Mouse (Mus musculus) gastrocnemius, postnatal 10 days (tissue): ENCODE measurements at regions not wholly inside any gene's neighbourhood (a gene's known extent, or its start where the extent isn't known, plus 50 kb on each side); places are given as distances from the start of the nearest gene placed in this dataset.

Source experiments
- DNase-seq: peaks from one replicate; pipeline ENCODE4 v3.0.0; 2021; ENCODE audit warnings: mixed read lengths

DNA sequence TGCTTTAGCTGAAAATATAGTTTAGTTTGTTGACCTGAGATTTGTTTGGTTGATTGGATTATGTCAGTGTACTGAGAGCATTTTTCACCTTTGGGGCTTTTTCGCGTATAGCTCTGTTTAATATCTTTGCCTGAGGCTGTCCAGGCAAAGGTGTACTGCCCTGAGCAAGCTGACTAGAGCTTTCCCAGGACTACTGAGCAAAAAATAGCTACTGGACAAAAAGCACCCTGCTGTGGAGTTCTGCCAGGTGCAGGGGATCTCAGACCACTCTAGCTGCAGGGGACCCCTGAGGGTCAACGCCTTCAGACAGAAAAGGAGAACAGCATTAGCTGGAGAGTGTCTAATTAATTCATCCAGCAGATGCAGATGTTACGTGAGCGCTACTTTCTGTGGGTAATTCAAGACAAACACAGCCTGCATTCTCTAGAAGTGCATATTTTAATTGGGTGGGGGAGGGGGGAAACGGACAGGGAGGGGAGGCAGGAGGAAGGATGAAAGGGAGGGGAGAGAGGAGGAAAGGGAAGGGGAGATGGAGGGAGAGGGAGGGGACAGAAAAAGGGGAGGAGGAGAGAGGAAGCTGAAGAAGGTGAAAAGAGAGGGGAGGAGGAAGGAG lies 61.7 kb downstream of the Thnsl1 start:
- no peak for DNase-seq

- no peak for DNase-seq
Measured at GRCm38 (mm10) chr2:21269989-21270846, 64.7 kb downstream of the Thnsl1 start.

DNA sequence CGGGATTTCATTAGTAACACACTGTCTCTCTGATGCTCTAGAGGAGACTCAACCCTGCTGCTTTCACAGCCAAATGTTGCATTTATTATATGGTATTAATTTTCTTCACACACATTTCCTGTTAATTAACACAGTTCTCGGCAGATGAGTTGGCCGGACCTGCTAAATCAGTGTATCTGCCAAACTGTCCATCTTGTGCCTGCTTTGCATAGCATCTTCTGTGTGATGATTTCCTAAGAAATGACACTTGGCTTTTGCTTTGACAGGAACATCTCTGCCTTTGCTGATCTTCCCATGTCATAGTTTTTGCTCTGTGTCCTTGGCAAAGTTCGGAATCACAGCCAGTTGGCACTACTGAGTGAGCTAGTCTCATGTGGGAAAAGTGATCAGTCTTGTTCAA lies 67.9 kb downstream of the Thnsl1 start:
- no peak for DNase-seq

GRCm38 (mm10) chr2:21275315-21275714 lies 69.8 kb downstream of the Thnsl1 start:
- no peak for DNase-seq

DNA sequence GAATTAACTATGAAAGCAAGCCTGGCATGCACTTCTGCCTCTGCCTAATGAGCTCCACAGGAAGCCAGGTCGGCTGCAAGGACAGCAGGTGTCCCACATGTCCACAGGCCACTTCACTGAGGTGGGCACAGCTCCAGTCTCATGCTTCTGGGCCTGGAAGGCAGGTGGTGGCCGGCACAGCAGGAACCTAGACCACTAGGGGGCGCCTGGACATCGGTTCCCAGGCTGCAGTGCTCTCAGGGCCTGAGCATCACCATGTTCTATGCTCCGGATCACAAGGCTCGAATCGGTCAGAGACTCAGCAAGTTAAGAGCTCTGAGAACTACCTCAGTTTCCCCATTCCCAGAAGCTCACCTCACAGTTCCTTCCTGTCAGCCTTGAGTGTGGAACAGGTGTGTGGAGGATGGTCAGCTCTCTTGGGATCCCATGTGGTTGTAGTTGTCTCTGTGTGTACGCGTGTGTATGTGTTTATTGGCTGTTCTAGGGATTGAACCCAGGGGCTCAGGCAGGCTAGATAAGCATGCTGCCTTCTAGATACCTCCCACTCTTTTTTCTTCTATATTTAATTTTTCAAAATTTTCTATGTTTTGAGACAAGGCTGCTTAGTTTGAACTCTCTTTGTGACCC lies 75.4 kb downstream of the Thnsl1 start:
- peak; percentile 87 for DNase-seq

GRCm38 (mm10) chr2:21282505-21283200 lies 77.1 kb downstream of the Thnsl1 start:
- DNase-seq, result no peak

DNA sequence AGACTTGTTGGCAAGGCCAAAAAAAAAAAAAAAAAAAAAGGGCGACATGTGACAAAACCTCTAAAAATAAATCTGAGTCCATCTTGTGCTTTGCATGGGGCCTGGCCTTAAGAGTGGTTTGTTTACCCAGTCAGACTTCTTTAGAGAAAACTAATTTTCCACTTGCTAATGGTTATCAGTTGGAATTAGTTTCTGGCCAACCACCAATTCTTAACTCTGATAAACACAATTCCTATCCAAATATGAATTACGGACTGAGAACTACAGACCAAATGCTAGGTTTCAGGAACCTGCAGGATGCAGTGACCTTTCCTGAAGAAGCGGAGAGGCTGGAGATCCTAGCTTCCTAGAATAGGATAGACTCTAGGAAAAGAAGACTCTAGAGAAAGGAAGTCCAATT lies 79.4 kb downstream of the Thnsl1 start:
- no peak for DNase-seq

- no peak for DNase-seq
Measured at GRCm38 (mm10) chr2:21287786-21288185, 79.6 kb upstream of the Gpr158 start.

- DNase-seq, result no peak
Measured at GRCm38 (mm10) chr2:21292669-21293151, 74.6 kb upstream of the Gpr158 start.

GRCm38 (mm10) chr2:21294002-21294401 lies 73.3 kb upstream of the Gpr158 start:
- DNase-seq, result no peak

- peak; percentile 8 for DNase-seq
Measured at GRCm38 (mm10) chr2:21299681-21300080, 67.7 kb upstream of the Gpr158 start.
